Mouse (Mus musculus) forebrain, embryonic 14.5 days (tissue): ENCODE results near the gene Ccdc120. TPM values are rescaled to one million over a fixed set of nuclear protein-coding genes. Genes with fewer than 3 reads are reported as not detected.

ENCODE experiments used
- ATAC-seq: fragments of 200-750 bp; cut with Nextera tagmentation; 2 replicates; pipeline ENCODE4 v1.8.0; 2017; ENCODE audit warnings: mild to moderate bottlenecking, moderate library complexity
- DNase-seq: peaks from one replicate; pipeline ENCODE4 v3.0.0-alpha.2; 2015; ENCODE audit warnings: low spot score
- H3K27ac ChIP-seq: fragments of 300-500 bp; sonication (generic); 2 replicates; pipeline ENCODE4 v1.5.1; 2014; ENCODE audit warnings: low read depth, mild to moderate bottlenecking, control low read depth, low read length, moderate library complexity
- H3K27me3 ChIP-seq: fragments of 300-500 bp; sonication (generic); replicated peaks from 2 replicates; pipeline ENCODE4 v1.6.1; 2014; ENCODE audit warnings: low read length, control low read depth, mixed read lengths; ENCODE audit not compliant: control insufficient read depth, insufficient read depth
- H3K36me3 ChIP-seq: fragments of 300-500 bp; sonication (generic); 2 replicates; pipeline ENCODE4 v1.6.1; 2014; ENCODE audit warnings: low read length, control low read depth; ENCODE audit not compliant: control insufficient read depth, insufficient read depth
- H3K4me1 ChIP-seq: fragments of 300-500 bp; sonication (generic); 2 replicates; pipeline ENCODE4 v1.6.1; 2014; ENCODE audit warnings: antibody characterized with exemption, low read length, control low read depth; ENCODE audit not compliant: control insufficient read depth, insufficient read depth
- H3K4me2 ChIP-seq: fragments of 300-500 bp; sonication (generic); 2 replicates; pipeline ENCODE4 v1.6.1; 2014; ENCODE audit warnings: mild to moderate bottlenecking, control low read depth, low read length
- H3K4me3 ChIP-seq: fragments of 300-500 bp; sonication (generic); 2 replicates; pipeline ENCODE4 v1.5.1; 2014; ENCODE audit warnings: low read depth, low read length, control low read depth
- H3K9ac ChIP-seq: fragments of 300-500 bp; sonication (generic); 2 replicates; pipeline ENCODE4 v1.6.1; 2014; ENCODE audit warnings: mild to moderate bottlenecking, low read length, control low read depth, moderate library complexity
- H3K9me3 ChIP-seq: fragments of 300-500 bp; sonication (generic); replicated peaks from 2 replicates; pipeline ENCODE4 v1.6.1; 2016; ENCODE audit warnings: low read length, control low read depth, mixed read lengths; ENCODE audit not compliant: control insufficient read depth
- WGBS: fragments of 180-500 bp; shearing (Covaris S2); extraction: QIAGEN DNeasy Blood & Tissue Kit; methylation state at CpG from one replicate; pipeline ENCODE4 v1.1.7; 2014; 5-methylcytosine and 5-hydroxymethylcytosine counted together
- polyA plus RNA-seq: library from polyadenylated mRNA; unstranded; fragments of >200 nt; fragmentation: Nextera tagmentation; extraction: Ambion mirVana; gene quantifications from 2 replicates; pipeline ENCODE4 v1.2.1, GENCODE M21; 2014

The Ccdc120 gene
- polyA plus RNA-seq, 1 experiment from 2014 or later: 45.3 TPM

DNA sequence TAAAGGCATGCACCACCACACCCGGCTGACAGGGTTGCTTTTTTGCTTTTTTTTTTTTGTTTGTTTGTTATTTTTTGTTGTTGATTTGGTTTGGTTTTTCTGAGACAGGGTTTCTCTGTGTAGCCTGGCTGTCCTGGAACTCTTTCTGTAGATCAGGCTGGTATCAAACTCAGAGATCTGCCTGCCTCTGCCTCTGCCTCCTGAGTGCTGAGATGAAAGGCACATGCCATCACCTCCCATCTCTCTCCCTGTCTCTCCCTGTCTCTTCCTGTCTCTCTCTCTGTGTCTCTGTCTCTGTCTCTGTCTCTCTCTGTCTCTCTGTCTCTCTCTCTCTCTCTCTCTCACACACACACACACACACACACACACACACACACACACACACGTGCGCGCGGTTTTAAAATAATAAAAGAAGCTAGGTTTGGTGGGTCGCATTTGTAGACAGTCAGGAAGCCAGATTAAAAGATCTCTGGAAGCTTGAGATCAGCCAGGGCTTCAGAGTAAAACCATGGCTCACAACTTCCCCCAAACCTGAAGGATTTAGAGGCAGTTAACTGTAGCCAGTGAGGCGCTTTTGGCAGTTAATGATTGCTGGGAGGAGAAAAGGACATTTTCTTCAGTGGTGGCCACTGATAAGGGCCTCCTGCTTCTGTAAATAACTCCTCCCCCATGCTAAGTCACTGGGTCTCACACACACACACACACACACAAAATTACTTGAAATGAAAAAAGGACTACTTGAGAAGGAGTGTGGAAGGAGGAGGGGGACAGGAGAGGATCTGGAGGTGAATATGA lies 27.9 kb upstream of the Ccdc120 start:
- H3K27ac ChIP-seq: no peak overlapping the region
- H3K4me1 ChIP-seq: no peaks in the 10 kb centered on the region
- H3K36me3 ChIP-seq: peaks cover 3% of the 10 kb centered on the region; the same call in 1 of the 2 replicates
- H3K9ac ChIP-seq: no peak overlapping the region
- H3K9me3 ChIP-seq: no peaks in the 10 kb centered on the region
- H3K4me2 ChIP-seq: no peak overlapping the region
- WGBS: 74% methylated on average over 7 of the region's 7 CpGs
- no peak overlapping the region for H3K4me3 ChIP-seq
- H3K27me3 ChIP-seq: no peaks in the 10 kb centered on the region
- DNase-seq (no peak), ATAC-seq (no peak)

DNA sequence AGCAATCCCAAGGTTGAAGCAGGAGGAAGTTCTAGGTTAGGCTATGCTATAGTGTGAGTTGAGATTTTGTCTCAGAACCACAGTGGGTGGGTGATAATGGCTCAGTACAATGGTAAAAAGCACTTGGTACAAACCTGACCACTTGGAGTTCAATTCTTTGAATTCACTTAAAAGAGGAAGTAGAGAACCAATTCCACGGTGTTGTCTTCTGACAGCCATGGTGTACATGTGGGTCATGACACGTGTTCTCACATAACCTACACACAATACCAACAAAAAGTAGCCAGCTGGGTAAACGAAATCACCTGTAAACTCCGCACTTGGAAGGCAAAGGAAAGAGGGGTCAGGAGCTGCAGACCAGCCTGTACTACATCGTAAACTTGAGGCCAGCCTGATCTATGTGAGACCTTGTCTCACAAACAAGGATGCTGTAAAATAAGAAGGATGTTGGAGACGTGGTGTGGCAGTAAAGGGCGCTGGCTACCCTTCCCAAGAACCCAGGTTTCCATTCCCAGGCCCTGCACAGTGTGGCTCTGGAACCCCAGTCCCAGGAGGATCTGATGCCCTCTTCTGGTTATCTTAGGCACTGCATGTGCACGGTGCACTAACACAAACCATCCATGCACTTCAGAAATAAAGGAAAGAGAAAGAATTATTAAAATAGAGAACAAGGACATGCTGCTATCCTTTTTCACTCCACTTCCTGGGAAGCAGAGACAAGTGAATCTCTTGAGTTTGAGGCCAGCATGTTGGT lies 25.8 kb upstream of the Ccdc120 start:
- peak; percentile 62; the same call in 1 of the 2 replicates for ATAC-seq
- peaks cover 10% of the 10 kb centered on the region; the same call in 1 of the 2 replicates for H3K36me3 ChIP-seq
- H3K4me1 ChIP-seq: no peaks in the 10 kb centered on the region
- no peak overlapping the region for H3K4me3 ChIP-seq
- H3K4me2 ChIP-seq: no peak overlapping the region
- 47% methylated on average over 8 of the region's 8 CpGs for WGBS
- no peak overlapping the region for H3K27ac ChIP-seq
- DNase-seq: peak; percentile 62
- no peaks in the 10 kb centered on the region for H3K9me3 ChIP-seq
- no peak overlapping the region for H3K9ac ChIP-seq
- no peaks in the 10 kb centered on the region for H3K27me3 ChIP-seq

DNA sequence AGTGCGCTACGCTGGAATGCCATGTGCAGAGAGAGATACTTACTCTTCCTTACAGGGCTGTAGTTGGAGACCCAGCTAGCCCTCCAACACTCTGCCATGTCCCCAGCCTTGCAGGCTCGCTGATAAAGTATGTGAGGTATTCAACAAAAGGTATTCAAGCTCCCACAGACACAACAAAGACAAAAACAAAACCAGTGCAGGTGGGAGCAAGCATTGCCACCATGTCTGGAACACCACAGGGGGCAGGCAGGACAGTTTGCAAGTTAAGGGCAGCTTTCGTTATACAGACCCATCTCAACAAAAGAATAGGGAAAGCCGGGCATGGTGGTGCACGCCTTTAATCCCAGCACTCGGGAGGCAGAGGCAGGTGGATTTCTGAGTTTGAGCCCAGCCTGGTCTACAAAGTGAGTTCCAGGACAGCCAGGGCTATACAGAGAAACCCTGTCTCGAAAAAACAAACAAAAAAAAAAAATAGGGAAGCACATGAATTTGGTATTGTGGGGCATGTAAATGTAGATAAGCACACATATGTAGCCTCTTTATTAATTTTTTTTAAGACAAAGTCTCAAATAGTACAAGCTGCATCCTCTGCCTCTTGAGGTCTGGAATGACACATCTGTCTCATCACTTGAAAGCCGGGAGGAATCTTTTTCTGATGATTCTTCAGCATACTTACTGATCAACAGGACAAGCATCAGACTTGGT lies 24.9 kb upstream of the Ccdc120 start:
- Histone ChIP-seq H3K27ac (no peak overlapping the region), H3K27me3 (no peaks in the 10 kb centered on the region), H3K36me3 (peaks cover 15% of the 10 kb centered on the region; the same call in 1 of the 2 replicates), H3K9me3 (no peaks in the 10 kb centered on the region), H3K4me3 (no peak overlapping the region), H3K4me1 (no peaks in the 10 kb centered on the region), H3K9ac (no peak overlapping the region), H3K4me2 (no peak overlapping the region)
- 76% methylated on average over 9 of the region's 9 CpGs for WGBS
- no peak for DNase-seq
- ATAC-seq: no peak

DNA sequence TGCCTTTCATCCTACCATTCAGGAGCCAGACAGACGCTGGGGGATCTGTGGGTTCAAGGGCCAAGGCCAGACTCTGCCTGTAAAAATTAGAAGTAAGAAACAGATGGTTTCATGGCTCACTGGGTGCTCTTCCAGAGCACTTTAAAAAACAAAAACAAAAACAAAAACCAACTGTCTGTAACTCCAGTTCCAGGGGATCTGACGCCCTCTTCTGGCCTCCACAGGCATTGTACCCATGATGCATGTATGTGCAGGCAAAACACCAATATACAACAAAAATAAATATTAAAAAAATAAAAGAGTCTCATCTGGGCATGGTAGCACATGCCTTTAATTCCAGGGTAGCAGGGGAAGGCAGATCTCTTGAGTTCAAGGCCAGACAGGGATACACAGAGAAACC lies 22.1 kb upstream of the Ccdc120 start:
- H3K4me1 ChIP-seq: no peaks in the 10 kb centered on the region
- H3K4me2 ChIP-seq: no peak overlapping the region
- H3K27me3 ChIP-seq: no peaks in the 10 kb centered on the region
- H3K9me3 ChIP-seq: no peaks in the 10 kb centered on the region
- ATAC-seq (no peak), DNase-seq (peak; percentile 14)
- 40% methylated on average over 2 of the region's 2 CpGs for WGBS
- peaks cover 30% of the 10 kb centered on the region; the same call in 1 of the 2 replicates for H3K36me3 ChIP-seq
- no peak overlapping the region for H3K4me3 ChIP-seq
- no peak overlapping the region for H3K9ac ChIP-seq
- H3K27ac ChIP-seq: no peak overlapping the region

- 92% methylated on average over 7 of the region's 7 CpGs for WGBS
- H3K9me3 ChIP-seq: no peaks in the 10 kb centered on the region
- DNase-seq: no peak
- no peak overlapping the region for H3K27ac ChIP-seq
- H3K4me3 ChIP-seq: no peak overlapping the region
- H3K9ac ChIP-seq: no peak overlapping the region
- no peaks in the 10 kb centered on the region for H3K27me3 ChIP-seq
- H3K4me1 ChIP-seq: peaks cover 6% of the 10 kb centered on the region; the same call in 1 of the 2 replicates
- H3K4me2 ChIP-seq: no peak overlapping the region
- H3K36me3 ChIP-seq: peaks cover 36% of the 10 kb centered on the region; the same call in 1 of the 2 replicates
- ATAC-seq: no peak
Measured at GRCm38 (mm10) chrX:7769302-7770017, 18.8 kb upstream of the Ccdc120 start.

- WGBS: 28% methylated on average over 11 of the region's 11 CpGs
- H3K27me3 ChIP-seq: no peaks in the 10 kb centered on the region
- DNase-seq: peak; percentile 31
- H3K4me3 ChIP-seq: peak overlapping the region; percentile 53
- H3K9me3 ChIP-seq: no peaks in the 10 kb centered on the region
- peak overlapping the region; percentile 43 for H3K9ac ChIP-seq
- H3K4me2 ChIP-seq: peak overlapping the region; percentile 63
- H3K27ac ChIP-seq: no peak overlapping the region
- ATAC-seq: peak; percentile 21; the same call in 1 of the 2 replicates
- H3K36me3 ChIP-seq: peaks cover 22% of the 10 kb centered on the region; the same call in 1 of the 2 replicates
- H3K4me1 ChIP-seq: peaks cover 7% of the 10 kb centered on the region; the same call in 1 of the 2 replicates
Measured at GRCm38 (mm10) chrX:7765764-7766163, 15.1 kb upstream of the Ccdc120 start.

- peaks cover 18% of the 10 kb centered on the region; the same call in 1 of the 2 replicates for H3K36me3 ChIP-seq
- ATAC-seq: no peak
- no peaks in the 10 kb centered on the region for H3K27me3 ChIP-seq
- peak overlapping the region; percentile 53 for H3K4me3 ChIP-seq
- H3K27ac ChIP-seq: no peak overlapping the region
- WGBS: 38% methylated on average over 13 of the region's 13 CpGs
- no peaks in the 10 kb centered on the region for H3K9me3 ChIP-seq
- peaks cover 7% of the 10 kb centered on the region; the same call in 1 of the 2 replicates for H3K4me1 ChIP-seq
- H3K9ac ChIP-seq: peak overlapping the region; percentile 43
- no peak for DNase-seq
- H3K4me2 ChIP-seq: peak overlapping the region; percentile 63
Measured at GRCm38 (mm10) chrX:7765281-7765670, 14.6 kb upstream of the Ccdc120 start.

DNA sequence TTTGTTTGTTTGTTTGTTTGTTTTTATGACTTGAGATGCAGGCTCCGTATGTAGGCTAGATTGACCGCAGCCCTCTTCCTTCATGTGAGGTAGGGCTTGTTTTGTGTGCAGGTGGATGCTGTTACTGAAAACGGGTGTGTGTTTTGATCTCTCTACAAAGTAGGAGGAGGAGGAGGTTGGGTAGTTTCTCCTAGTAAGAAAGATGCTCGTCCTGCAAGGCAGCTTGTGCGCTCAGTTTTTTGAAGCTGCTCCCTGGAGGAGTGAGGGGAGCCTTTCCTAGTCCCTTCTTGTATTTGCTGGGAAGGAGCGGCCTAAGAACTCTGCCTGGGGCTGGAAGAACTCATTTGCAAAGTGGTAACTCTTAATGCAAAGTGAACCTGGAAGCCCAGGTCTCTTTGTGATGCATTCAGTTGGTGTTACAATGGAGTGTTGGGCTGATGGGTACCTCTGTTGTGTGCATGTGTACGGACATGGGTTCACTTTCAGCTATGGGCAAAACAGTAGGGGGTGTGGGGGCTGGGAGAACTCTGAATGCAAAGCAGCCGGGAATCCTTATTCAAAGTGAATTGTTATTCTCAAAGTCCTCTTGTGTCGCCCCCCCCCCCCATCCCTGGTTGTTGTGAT lies 14.1 kb upstream of the Ccdc120 start:
- H3K9me3 ChIP-seq: no peaks in the 10 kb centered on the region
- WGBS: 22% methylated on average over 9 of the region's 9 CpGs
- DNase-seq: no peak
- H3K4me1 ChIP-seq: peaks cover 7% of the 10 kb centered on the region; the same call in 1 of the 2 replicates
- peak overlapping the region; percentile 62; the same call in 1 of the 2 replicates for H3K9ac ChIP-seq
- peaks cover 16% of the 10 kb centered on the region; the same call in 1 of the 2 replicates for H3K36me3 ChIP-seq
- no peak overlapping the region for H3K27ac ChIP-seq
- H3K4me2 ChIP-seq: peak overlapping the region; percentile 63
- peak overlapping the region; percentile 53 for H3K4me3 ChIP-seq
- ATAC-seq: no peak
- no peaks in the 10 kb centered on the region for H3K27me3 ChIP-seq
